Mouse (Mus musculus): ENCODE data around the gene Apod.

GRCm38 (mm10) chr16:31342966-31343365, 28.4 kb upstream of the Apod start:
- TF ChIP-seq EP300 (IDR thresholded peaks at IDR 0.05; ENCODE audit: low read depth), result no peak
- TF ChIP-seq CTCF (IDR thresholded peaks at IDR 0.05; ENCODE audit: low read depth), result no peak

Data from heart, postnatal 0 days (tissue).